Mouse (Mus musculus): ENCODE data around the gene Rpl38. TPM values are rescaled to one million over a fixed set of nuclear protein-coding genes. Genes with fewer than 3 reads are reported as not detected.

Gene Rpl38
- total and polyA plus RNA-seq, 3 experiments = 335 to 660 (median 587) TPM

- H3K4me3 ChIP-seq = no peak overlapping the region
- intact Hi-C loops (cut with DNase I) = no loop called here
- no peak for DNase-seq
- H3K36me3 ChIP-seq (ENCODE audit: control insufficient read depth, insufficient read depth, low read length) = no peaks in the 10 kb centered on the region
- no peaks in the 10 kb centered on the region for H3K79me2 ChIP-seq (replicated peaks; ENCODE audit: control insufficient read depth, insufficient read depth, low read length)
- H3K27me3 ChIP-seq (ENCODE audit: control insufficient read depth, insufficient read depth, low read length) = no peaks in the 10 kb centered on the region
- peaks cover 7% of the 10 kb centered on the region for H3K4me1 ChIP-seq (ENCODE audit: control insufficient read depth, insufficient read depth, low read length)
- WGBS = 93% methylated on average over 13 of the region's 13 CpGs
- TF ChIP-seq POLR2A (IDR thresholded peaks at IDR 0.05; ENCODE audit: insufficient read depth, low read depth, low read length) (no peak), CTCF (IDR thresholded peaks at IDR 0.05) (no peak), EP300 (IDR thresholded peaks at IDR 0.05; ENCODE audit: insufficient read depth, low read depth, low read length) (no peak)
- H3K9ac ChIP-seq (ENCODE audit: low read depth, low read length) = no peak overlapping the region
- H3K27ac ChIP-seq = no peak overlapping the region
Measured at GRCm38 (mm10) chr11:114682321-114682900, 14.1 kb downstream of the Rpl38 start.

GRCm38 (mm10) chr11:114683029-114683721 lies 14.9 kb downstream of the Rpl38 start:
- Histone ChIP-seq H3K27ac (no peak overlapping the region), H3K36me3 (ENCODE audit: control insufficient read depth, insufficient read depth, low read length) (no peaks in the 10 kb centered on the region), H3K4me1 (ENCODE audit: control insufficient read depth, insufficient read depth, low read length) (peaks cover 7% of the 10 kb centered on the region), H3K79me2 (replicated peaks; ENCODE audit: control insufficient read depth, insufficient read depth, low read length) (no peaks in the 10 kb centered on the region), H3K4me3 (no peak overlapping the region), H3K27me3 (ENCODE audit: control insufficient read depth, insufficient read depth, low read length) (no peaks in the 10 kb centered on the region), H3K9ac (ENCODE audit: low read depth, low read length) (no peak overlapping the region)
- no peak for TF ChIP-seq EP300 (IDR thresholded peaks at IDR 0.05; ENCODE audit: insufficient read depth, low read depth, low read length)
- TF ChIP-seq CTCF (IDR thresholded peaks at IDR 0.05) = no peak
- TF ChIP-seq POLR2A (IDR thresholded peaks at IDR 0.05; ENCODE audit: insufficient read depth, low read depth, low read length) = no peak
- DNase-seq = no peak
- 84% methylated on average over 10 of the region's 10 CpGs for WGBS
- intact Hi-C loops (cut with DNase I) = no loop called here

GRCm38 (mm10) chr11:114683722-114684621 lies 15.6 kb downstream of the Rpl38 start:
- H3K27ac ChIP-seq = no peak overlapping the region
- no peak for DNase-seq
- no peaks in the 10 kb centered on the region for H3K79me2 ChIP-seq (replicated peaks; ENCODE audit: control insufficient read depth, insufficient read depth, low read length)
- intact Hi-C loops (cut with DNase I) = no loop called here
- H3K4me3 ChIP-seq = no peak overlapping the region
- WGBS = 75% methylated on average over 20 of the region's 20 CpGs
- H3K27me3 ChIP-seq (ENCODE audit: control insufficient read depth, insufficient read depth, low read length) = no peaks in the 10 kb centered on the region
- H3K36me3 ChIP-seq (ENCODE audit: control insufficient read depth, insufficient read depth, low read length) = no peaks in the 10 kb centered on the region
- no peak overlapping the region for H3K9ac ChIP-seq (ENCODE audit: low read depth, low read length)
- H3K4me1 ChIP-seq (ENCODE audit: control insufficient read depth, insufficient read depth, low read length) = peaks cover 7% of the 10 kb centered on the region
- TF ChIP-seq EP300 (IDR thresholded peaks at IDR 0.05; ENCODE audit: insufficient read depth, low read depth, low read length) = no peak
- no peak for TF ChIP-seq POLR2A (IDR thresholded peaks at IDR 0.05; ENCODE audit: insufficient read depth, low read depth, low read length)
- TF ChIP-seq CTCF (IDR thresholded peaks at IDR 0.05) = no peak

- H3K27ac ChIP-seq = no peak overlapping the region
- WGBS = 58% methylated on average over 14 of the region's 14 CpGs
- H3K9ac ChIP-seq (ENCODE audit: low read depth, low read length) = no peak overlapping the region
- no peaks in the 10 kb centered on the region for H3K27me3 ChIP-seq (ENCODE audit: control insufficient read depth, insufficient read depth, low read length)
- intact Hi-C loops (cut with DNase I) = no loop called here
- H3K36me3 ChIP-seq (ENCODE audit: control insufficient read depth, insufficient read depth, low read length) = no peaks in the 10 kb centered on the region
- DNase-seq = no peak
- H3K4me3 ChIP-seq = no peak overlapping the region
- peaks cover 4% of the 10 kb centered on the region for H3K4me1 ChIP-seq (ENCODE audit: control insufficient read depth, insufficient read depth, low read length)
- H3K79me2 ChIP-seq (replicated peaks; ENCODE audit: control insufficient read depth, insufficient read depth, low read length) = no peaks in the 10 kb centered on the region
- TF ChIP-seq POLR2A (IDR thresholded peaks at IDR 0.05; ENCODE audit: insufficient read depth, low read depth, low read length) = no peak
- TF ChIP-seq CTCF (IDR thresholded peaks at IDR 0.05) = no peak
- no peak for TF ChIP-seq EP300 (IDR thresholded peaks at IDR 0.05; ENCODE audit: insufficient read depth, low read depth, low read length)
Measured at GRCm38 (mm10) chr11:114684627-114685373, 16.5 kb downstream of the Rpl38 start.

GRCm38 (mm10) chr11:114685526-114686040 lies 17.3 kb downstream of the Rpl38 start:
- Histone ChIP-seq H3K9ac (ENCODE audit: low read depth, low read length) (no peak overlapping the region), H3K79me2 (replicated peaks; ENCODE audit: control insufficient read depth, insufficient read depth, low read length) (no peaks in the 10 kb centered on the region), H3K4me3 (no peak overlapping the region), H3K36me3 (ENCODE audit: control insufficient read depth, insufficient read depth, low read length) (no peaks in the 10 kb centered on the region), H3K27me3 (ENCODE audit: control insufficient read depth, insufficient read depth, low read length) (no peaks in the 10 kb centered on the region), H3K4me1 (ENCODE audit: control insufficient read depth, insufficient read depth, low read length) (peaks cover 3% of the 10 kb centered on the region), H3K27ac (no peak overlapping the region)
- intact Hi-C loops (cut with DNase I) = no loop called here
- no peak for DNase-seq
- 73% methylated on average over 9 of the region's 9 CpGs for WGBS
- no peak for TF ChIP-seq CTCF (IDR thresholded peaks at IDR 0.05)
- no peak for TF ChIP-seq EP300 (IDR thresholded peaks at IDR 0.05; ENCODE audit: insufficient read depth, low read depth, low read length)
- no peak for TF ChIP-seq POLR2A (IDR thresholded peaks at IDR 0.05; ENCODE audit: insufficient read depth, low read depth, low read length)
